ENCODE assay signal across 23 mouse cellular contexts in genomic region chr1:105088765-105089520, GRCm38 (mm10).
DNase-seq lines count a peak whose midpoint lies in the region; ATAC-seq and TF ChIP-seq lines count a peak whose summit lies in the region.
"Had no signal": no experiment of that assay in that cellular context is flagged by ENCODE, and none has a peak within 500 bp of the region (broad histone marks: within the 10 kb centered on the region; RNA-seq: fewer than 3 reads in every experiment).

No protein-coding gene starts in this region.

- no peak overlapping the region for H3K27ac ChIP-seq in liver, adult 2 months (replicated peaks; ENCODE audit: insufficient read depth, low read depth, low read length)
- H3K27ac ChIP-seq in liver, postnatal 0 days (ENCODE audit: low read depth): no peak overlapping the region
- 0 out of 2 replicates have a peak overlapping the region, but pooled peaks have one; percentile 36 for H3K27ac ChIP-seq in intestine, postnatal 0 days (ENCODE audit: low read depth, low read length)
- peak overlapping the region; percentile 59; the same call in 1 of the 2 replicates for H3K27ac ChIP-seq in kidney, embryonic 16.5 days (ENCODE audit: low read length)
- no peak overlapping the region for H3K27ac ChIP-seq in limb, embryonic 13.5 days
- H3K27ac ChIP-seq: embryonic facial prominence, embryonic 12.5 days; forebrain, embryonic 12.5 days; hindbrain, embryonic 15.5 days; liver, embryonic 13.5 days had no signal

- no peaks in the 10 kb centered on the region for H3K4me1 ChIP-seq in liver, adult 2 months (ENCODE audit: control insufficient read depth, insufficient read depth, low read length)
- H3K4me1 ChIP-seq in liver, postnatal 0 days (ENCODE audit: insufficient read depth): no peaks in the 10 kb centered on the region
- peaks cover 10% of the 10 kb centered on the region; the same call in 1 of the 2 replicates for H3K4me1 ChIP-seq in intestine, postnatal 0 days (replicated peaks; ENCODE audit: control insufficient read depth, insufficient read depth, low read length)
- H3K4me1 ChIP-seq in kidney, embryonic 16.5 days (ENCODE audit: insufficient read depth, low read length): 0 out of 2 replicates have a peak, but pooled peaks cover 8% of the 10 kb centered on the region
- H3K4me1 ChIP-seq in limb, embryonic 13.5 days: peaks cover 24% of the 10 kb centered on the region
- H3K4me1 ChIP-seq: embryonic facial prominence, embryonic 12.5 days; forebrain, embryonic 12.5 days; hindbrain, embryonic 15.5 days; liver, embryonic 13.5 days had no signal

- no peak for TF ChIP-seq POLR2A in liver, adult 2 months (IDR thresholded peaks at IDR 0.05; ENCODE audit: extremely low read depth, insufficient read depth, low read length)

- no peaks in the 10 kb centered on the region for H3K27me3 ChIP-seq in liver, adult 2 months (ENCODE audit: control insufficient read depth, insufficient read depth, low read length)
- H3K27me3 ChIP-seq in liver, postnatal 0 days (ENCODE audit: insufficient read depth, low read length): no peaks in the 10 kb centered on the region
- no peaks in the 10 kb centered on the region for H3K27me3 ChIP-seq in intestine, postnatal 0 days (replicated peaks; ENCODE audit: control insufficient read depth, insufficient read depth, low read length)
- H3K27me3 ChIP-seq in kidney, embryonic 16.5 days (ENCODE audit: insufficient read depth, low read length): no peaks in the 10 kb centered on the region
- peaks cover 17% of the 10 kb centered on the region; the same call in 1 of the 2 replicates for H3K27me3 ChIP-seq in limb, embryonic 13.5 days
- H3K27me3 ChIP-seq: embryonic facial prominence, embryonic 12.5 days; forebrain, embryonic 12.5 days; hindbrain, embryonic 15.5 days; liver, embryonic 13.5 days; Patski had no signal

- no peaks in the 10 kb centered on the region for H3K79me2 ChIP-seq in liver, adult 2 months (ENCODE audit: control insufficient read depth, insufficient read depth, low read length)

- ATAC-seq in liver, postnatal 0 days: no peak
- ATAC-seq in intestine, postnatal 0 days: peak; percentile 77
- peak; percentile 72 for ATAC-seq in kidney, embryonic 16.5 days (ENCODE audit: low FRiP score, low TSS enrichment)
- peak; percentile 68; the same call in 1 of the 2 replicates for ATAC-seq in limb, embryonic 13.5 days (ENCODE audit: low FRiP score, low read depth)
- ATAC-seq: midbrain, embryonic 16.5 days; Patski had no signal

- no peak for TF ChIP-seq EP300 in liver, postnatal 0 days (IDR thresholded peaks at IDR 0.05; ENCODE audit: low read depth)

- peak; percentile 48 for DNase-seq in liver, adult 2 months (ENCODE audit: extremely low read depth, low read depth, low spot score)
- no peak for DNase-seq in liver, postnatal 0 days
- DNase-seq in spleen, postnatal 36 days (ENCODE audit: low spot score in 2 of 2): no peak
- DNase-seq in cerebellum, adult 11 months: no peak
- DNase-seq in adipocyte (ENCODE audit: low spot score): no peak
- DNase-seq: adrenal gland, adult 2 months; B cell, adult 2 months; cerebellum, adult 11-12 months; cerebellum, postnatal 25 days; left cerebral cortex, postnatal 4 days; liver, embryonic 13.5 days; lung, embryonic 14.5 days had no signal

- no peaks in the 10 kb centered on the region for H3K9me3 ChIP-seq in liver, postnatal 0 days (ENCODE audit: low read length)
- H3K9me3 ChIP-seq in intestine, postnatal 0 days (ENCODE audit: control insufficient read depth): no peaks in the 10 kb centered on the region
- no peaks in the 10 kb centered on the region for H3K9me3 ChIP-seq in kidney, embryonic 16.5 days (ENCODE audit: low read length)
- no peaks in the 10 kb centered on the region for H3K9me3 ChIP-seq in limb, embryonic 13.5 days
- H3K9me3 ChIP-seq: embryonic facial prominence, embryonic 12.5 days; forebrain, embryonic 12.5 days; hindbrain, embryonic 15.5 days; liver, embryonic 13.5 days had no signal

- H3K4me3 ChIP-seq in liver, adult 2 months (ENCODE audit: insufficient read depth, low read depth, low read length): no peak overlapping the region
- H3K4me3 ChIP-seq in liver, postnatal 0 days (ENCODE audit: low read depth, low read length): no peak overlapping the region
- no peak overlapping the region for H3K4me3 ChIP-seq in intestine, postnatal 0 days (ENCODE audit: low read depth, low read length)
- no peak overlapping the region for H3K4me3 ChIP-seq in kidney, embryonic 16.5 days (ENCODE audit: low read length)
- H3K4me3 ChIP-seq in limb, embryonic 13.5 days: no peak overlapping the region
- H3K4me3 ChIP-seq: embryonic facial prominence, embryonic 12.5 days; forebrain, embryonic 12.5 days; hindbrain, embryonic 15.5 days; liver, embryonic 13.5 days; myocyte had no signal

- no peaks in the 10 kb centered on the region for H3K36me3 ChIP-seq in liver, adult 2 months (ENCODE audit: control insufficient read depth, insufficient read depth, low read length)
- H3K36me3 ChIP-seq in liver, postnatal 0 days (replicated peaks; ENCODE audit: insufficient read depth, low read length): no peaks in the 10 kb centered on the region
- H3K36me3 ChIP-seq in intestine, postnatal 0 days (ENCODE audit: control insufficient read depth, insufficient read depth): no peaks in the 10 kb centered on the region
- no peaks in the 10 kb centered on the region for H3K36me3 ChIP-seq in kidney, embryonic 16.5 days (ENCODE audit: insufficient read depth, low read length)
- H3K36me3 ChIP-seq in limb, embryonic 13.5 days: no peaks in the 10 kb centered on the region
- H3K36me3 ChIP-seq: embryonic facial prominence, embryonic 12.5 days; forebrain, embryonic 12.5 days; G1E; hindbrain, embryonic 15.5 days; liver, embryonic 13.5 days had no signal

- H3K4me2 ChIP-seq in liver, postnatal 0 days (ENCODE audit: low read depth, low read length): no peak overlapping the region
- peak overlapping the region; percentile 24; the same call in 1 of the 2 replicates for H3K4me2 ChIP-seq in intestine, postnatal 0 days (replicated peaks; ENCODE audit: low read depth)
- H3K4me2 ChIP-seq in kidney, embryonic 16.5 days (replicated peaks; ENCODE audit: low read depth, low read length): no peak overlapping the region
- no peak overlapping the region for H3K4me2 ChIP-seq in limb, embryonic 13.5 days (replicated peaks)
- H3K4me2 ChIP-seq: embryonic facial prominence, embryonic 12.5 days; forebrain, embryonic 12.5 days; heart, embryonic 11.5 days; hindbrain, embryonic 15.5 days; liver, embryonic 13.5 days; lung, embryonic 14.5 days had no signal

- 57% methylated on average over 7 of the region's 7 CpGs for WGBS in liver, adult 2 months
- 76% methylated on average over 7 of the region's 7 CpGs for WGBS in liver, postnatal 0 days (ENCODE audit: insufficient replicate concordance)
- 39% methylated on average over 7 of the region's 7 CpGs for WGBS in intestine, postnatal 0 days
- WGBS in kidney, embryonic 16.5 days: 33% methylated on average over 7 of the region's 7 CpGs
- WGBS in limb, embryonic 13.5 days: 16% methylated on average over 7 of the region's 7 CpGs

- no peak overlapping the region for H3K9ac ChIP-seq in liver, adult 2 months (ENCODE audit: low read depth, low read length)
- no peak overlapping the region for H3K9ac ChIP-seq in liver, postnatal 0 days (replicated peaks)
- no peak overlapping the region for H3K9ac ChIP-seq in intestine, postnatal 0 days (ENCODE audit: low read depth, low read length)
- no peak overlapping the region for H3K9ac ChIP-seq in kidney, embryonic 16.5 days (replicated peaks; ENCODE audit: low read length)
- H3K9ac ChIP-seq in limb, embryonic 13.5 days: no peak overlapping the region
- H3K9ac ChIP-seq: embryonic facial prominence, embryonic 12.5 days; forebrain, embryonic 12.5 days; hindbrain, embryonic 15.5 days; liver, embryonic 13.5 days; lung, embryonic 14.5 days had no signal

- no peak for TF ChIP-seq CTCF in liver, adult 2 months (IDR thresholded peaks at IDR 0.05; ENCODE audit: low read depth, low read length)
- TF ChIP-seq CTCF in liver, postnatal 0 days (IDR thresholded peaks at IDR 0.05; ENCODE audit: low read depth): no peak
- TF ChIP-seq CTCF in intestine, postnatal 0 days (IDR thresholded peaks at IDR 0.05; ENCODE audit: low read depth): no peak

Comparison
In these comparisons a context has a peak if more than half of its experiments do, and no peak if none do; other contexts are left out.
1. H3K27ac ChIP-seq: peak in intestine, postnatal 0 days (single experiment) and kidney, embryonic 16.5 days (single experiment); none in liver, adult 2 months (single experiment), liver, postnatal 0 days (single experiment) and limb, embryonic 13.5 days (single experiment).